Mouse (Mus musculus) left cerebral cortex, postnatal 14 days (tissue): ENCODE measurements at regions not wholly inside any gene's neighbourhood (a gene's known extent, or its start where the extent isn't known, plus 50 kb on each side); places are given as distances from the start of the nearest gene placed in this dataset.

Experiments used
- DNase-seq, 2 experiments: peaks; one replicate each; pipeline ENCODE4 v3.0.0; 2021 to 2022; ENCODE audit warnings: low spot score in 2 of 2, mixed read lengths in 1 of 2
- intact Hi-C: fragments of 180-260 bp; cut with DNase I; formaldehyde crosslinking; loops from one replicate; pipeline ENCODE4 v1.15.1; 2025

DNA sequence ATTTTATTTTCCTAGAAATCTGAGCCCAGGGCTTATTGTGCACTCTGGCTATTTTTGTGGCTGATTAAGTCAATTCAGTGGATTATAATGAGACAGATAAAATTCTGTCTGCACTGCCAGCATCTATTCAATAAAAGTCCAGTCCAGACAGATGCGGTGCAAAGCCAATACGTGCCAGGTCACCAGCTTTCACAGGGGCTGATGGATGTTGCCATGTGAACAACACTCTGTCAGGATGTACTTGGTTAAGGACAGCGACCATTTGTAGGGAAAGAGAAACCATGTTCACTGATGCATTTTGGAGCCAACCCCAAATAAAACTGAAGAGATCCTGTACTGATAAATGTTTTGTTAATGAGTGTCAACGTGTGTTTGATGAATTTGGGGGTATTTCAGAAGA lies 285.0 kb upstream of the Gnpda2 start:
- no peak for DNase-seq

DNA sequence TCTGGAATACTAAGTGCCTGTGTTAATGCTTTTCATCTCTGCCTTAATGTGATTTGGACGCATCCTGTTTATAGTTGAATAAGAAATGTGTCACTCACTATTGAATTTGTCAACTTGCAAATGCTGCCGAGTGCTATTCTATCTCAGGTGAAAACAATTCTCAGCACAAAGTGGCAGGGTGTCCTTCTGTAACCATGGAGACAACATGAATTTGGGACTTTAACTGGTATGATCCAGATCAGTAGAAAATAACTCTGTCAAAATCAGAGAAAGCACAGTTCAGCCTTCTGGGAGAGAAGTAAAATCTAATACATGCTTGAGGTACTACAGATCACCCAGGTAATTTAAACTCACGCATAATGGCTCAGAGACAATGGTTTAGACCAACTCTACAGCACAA lies 270.9 kb upstream of the Gnpda2 start:
- intact Hi-C loops = no loop called here
- DNase-seq = peak in 1 of 2 experiments; percentile 6

More for the DNA sequence above, 285.0 kb upstream of the Gnpda2 start:
- intact Hi-C loops = no loop called here

DNA sequence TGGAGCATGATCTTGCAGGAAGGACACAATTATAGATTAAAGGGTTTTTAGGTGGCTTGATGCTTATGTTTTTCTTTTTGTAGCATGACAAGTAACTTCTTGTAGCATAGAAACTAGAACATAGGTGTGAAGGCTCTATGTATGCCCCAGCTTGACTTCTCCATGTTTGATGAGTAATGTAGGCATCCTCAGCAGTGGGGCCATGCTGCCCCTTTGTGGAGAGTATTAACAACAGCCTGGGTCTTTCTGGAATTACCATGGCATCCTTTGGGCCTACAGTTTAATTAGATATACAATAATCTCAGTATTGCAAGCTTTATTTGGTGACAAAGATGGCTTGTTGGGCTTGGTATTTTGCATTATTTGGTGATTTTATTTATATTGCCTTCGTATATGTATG lies 252.7 kb upstream of the Gnpda2 start:
- intact Hi-C loops = no loop called here

DNA sequence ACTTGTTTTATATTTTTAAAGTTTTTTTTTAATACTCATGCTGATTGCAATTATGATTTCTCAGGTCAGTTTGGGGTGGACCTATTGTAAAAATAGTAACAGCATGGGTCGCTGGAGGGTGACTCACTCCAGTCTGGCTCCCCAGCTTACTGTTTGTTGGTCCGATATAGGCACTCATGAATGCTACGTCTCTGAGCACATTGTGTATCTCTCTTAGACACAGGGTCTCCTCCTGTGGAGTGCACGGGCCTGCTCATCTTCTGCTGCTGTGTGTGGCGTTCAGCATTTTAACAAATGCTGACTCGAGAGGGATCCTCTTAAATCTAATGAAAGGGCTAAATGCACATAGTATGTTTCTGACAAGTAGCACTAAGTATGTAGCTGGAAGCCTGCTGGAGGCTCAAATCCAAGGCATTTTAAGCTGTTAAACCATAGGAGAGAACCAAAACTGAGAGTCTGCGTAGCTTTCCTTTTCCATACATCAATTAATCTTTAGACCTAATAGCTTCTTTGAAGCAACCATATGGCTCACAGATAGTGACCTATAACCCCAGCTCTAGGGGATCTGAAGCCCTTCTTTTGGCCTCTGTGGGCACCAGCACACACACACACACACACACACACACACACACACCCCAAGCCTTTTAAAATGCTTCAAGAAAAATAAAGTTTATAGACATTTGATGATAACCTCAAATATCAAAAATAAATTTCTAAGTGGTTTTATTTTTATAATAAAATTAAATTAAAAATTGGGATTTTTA lies 246.0 kb upstream of the Gnpda2 start:
- no peak for DNase-seq
- intact Hi-C loops = no loop called here

More for the DNA sequence above, 252.7 kb upstream of the Gnpda2 start:
- no peak for DNase-seq

DNA sequence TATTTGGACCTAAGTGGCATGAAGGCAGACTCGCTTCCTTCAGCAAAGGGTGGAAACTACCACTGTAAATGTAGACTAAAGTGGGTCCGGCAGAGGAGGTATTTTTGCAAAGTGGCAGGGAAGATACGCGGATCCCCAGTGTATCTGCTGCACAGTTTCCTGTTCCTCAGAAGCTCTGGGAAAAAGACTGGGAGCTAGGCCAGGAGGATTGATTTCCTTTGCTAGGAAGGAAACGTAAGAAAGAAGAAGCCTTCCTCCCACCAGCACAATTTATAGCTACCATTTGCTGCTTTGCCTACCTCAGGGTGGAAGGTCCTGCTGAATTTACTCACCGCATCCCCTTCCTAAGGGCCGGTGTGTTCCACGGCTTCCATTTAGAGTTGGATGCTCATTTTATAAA lies 244.2 kb upstream of the Gnpda2 start:
- peak in 1 of 2 experiments; percentile 4 for DNase-seq
- intact Hi-C loops = no loop called here

DNA sequence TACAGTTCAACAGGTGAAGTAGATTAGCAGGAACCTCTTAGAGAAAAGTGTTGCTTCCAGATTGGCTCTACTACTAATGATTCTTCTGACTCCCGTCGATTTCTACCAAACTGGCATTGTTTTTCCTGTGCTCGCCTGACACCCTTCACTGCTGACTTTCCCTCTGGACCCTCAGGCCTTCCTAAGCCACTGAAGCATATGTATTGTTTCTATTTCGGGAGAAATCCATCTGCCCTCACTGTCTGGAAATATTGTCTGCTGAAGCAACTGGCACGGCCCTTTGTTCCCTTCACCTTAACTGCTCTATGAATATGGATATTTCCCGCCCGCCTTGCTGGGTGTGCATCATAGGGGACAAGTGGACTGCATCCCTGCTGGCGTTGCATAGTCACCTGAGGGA lies 243.0 kb upstream of the Gnpda2 start:
- intact Hi-C loops = no loop called here
- DNase-seq = no peak

DNA sequence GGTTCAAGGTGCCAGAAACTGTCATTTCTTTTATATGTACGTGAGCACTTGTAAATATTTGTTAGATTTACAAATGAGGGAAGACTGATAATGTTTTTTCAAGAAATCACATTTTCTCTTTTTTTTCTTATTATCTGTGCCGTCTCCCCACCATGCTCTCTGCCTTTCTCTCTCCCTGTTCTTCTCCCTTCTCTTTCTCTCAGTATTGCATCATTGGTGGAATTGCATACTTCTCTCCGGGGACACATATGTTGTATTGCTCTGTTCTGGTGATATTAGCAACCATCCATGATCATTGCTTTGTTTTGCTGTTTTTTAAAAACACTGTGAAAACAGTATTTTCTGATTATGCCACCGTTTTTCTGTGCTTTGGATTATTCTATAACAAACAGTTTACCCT lies 225.6 kb upstream of the Gnpda2 start:
- no peak for DNase-seq

DNA sequence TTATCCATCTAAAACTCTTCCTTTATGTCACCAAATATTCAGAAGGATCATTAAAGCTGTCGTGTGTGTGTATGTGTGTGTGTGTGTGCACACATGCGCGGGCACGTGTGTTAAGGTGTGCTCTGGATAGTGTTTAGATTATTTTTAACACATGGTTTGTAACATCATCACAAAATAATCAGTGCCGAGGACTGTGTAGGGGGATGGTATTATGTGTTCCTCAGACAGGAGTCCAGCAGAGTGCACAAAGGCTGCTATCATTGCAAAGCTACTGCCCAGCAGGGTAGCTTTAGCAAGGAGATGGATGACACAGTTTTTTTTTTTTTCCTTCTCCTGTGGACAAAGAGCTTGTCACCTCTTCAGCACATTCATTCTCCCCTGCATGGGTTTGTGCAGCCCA lies 224.9 kb upstream of the Gnpda2 start:
- intact Hi-C loops = no loop called here
- no peak for DNase-seq

More for the DNA sequence above, 225.6 kb upstream of the Gnpda2 start:
- intact Hi-C loops = no loop called here

DNA sequence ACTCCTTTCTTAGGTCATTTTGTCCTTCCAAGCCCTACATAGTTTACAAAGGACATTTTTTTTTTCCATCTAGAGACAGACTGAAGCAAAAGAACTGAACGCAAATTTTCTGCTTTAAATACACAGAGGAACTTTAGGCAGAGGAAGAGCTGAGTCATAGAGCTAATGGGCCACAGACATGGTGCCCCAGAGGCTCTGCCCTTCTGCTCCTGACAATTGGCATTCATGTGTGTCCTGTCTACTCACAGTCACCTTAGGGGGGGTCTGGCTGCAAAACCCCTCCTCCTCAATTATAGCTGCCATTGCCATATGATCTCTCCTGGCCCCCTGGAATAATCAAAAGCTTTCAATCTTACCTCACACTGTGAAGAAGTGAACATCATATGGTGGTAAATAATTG lies 223.2 kb upstream of the Gnpda2 start:
- DNase-seq = no peak
- intact Hi-C loops = no loop called here

DNA sequence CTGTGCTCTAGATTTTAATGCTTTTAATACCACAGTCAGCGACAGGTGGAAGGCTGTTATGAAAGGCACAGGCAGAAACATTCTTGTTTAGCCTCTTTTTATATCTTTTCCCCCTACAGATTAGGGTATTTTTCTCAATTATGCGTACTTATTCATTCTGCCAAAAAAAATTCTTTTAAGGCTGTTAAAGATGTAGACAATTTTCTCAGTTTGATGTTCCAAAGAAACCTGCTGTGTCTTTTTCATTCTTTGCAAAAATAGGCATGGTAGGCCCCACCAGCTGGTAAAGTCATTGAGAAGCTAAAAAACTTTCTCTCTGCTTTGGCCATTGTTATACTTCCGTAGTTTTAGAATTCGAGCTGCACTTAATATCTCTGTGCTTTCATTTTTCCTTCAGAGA lies 210.5 kb upstream of the Gnpda2 start:
- DNase-seq = no peak
- intact Hi-C loops = no loop called here

DNA sequence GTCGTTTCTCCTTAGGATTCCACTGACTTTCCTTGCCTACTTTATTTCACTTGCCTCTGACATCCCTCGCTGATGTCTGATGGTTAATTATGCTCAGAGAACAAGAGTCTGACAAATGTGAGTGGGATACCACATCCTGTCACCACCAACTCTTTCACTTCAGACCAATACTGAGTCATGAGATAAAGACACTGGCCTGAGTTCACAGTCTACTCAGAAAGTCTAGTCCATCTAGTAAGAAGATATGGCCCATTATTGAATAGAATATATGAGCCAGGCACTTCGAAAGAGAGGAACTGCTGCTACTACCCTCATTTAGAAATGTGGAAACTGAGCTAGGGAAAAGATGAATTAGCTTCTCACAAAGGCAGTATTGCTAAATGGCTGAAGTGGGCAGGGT lies 210.0 kb upstream of the Gnpda2 start:
- intact Hi-C loops = no loop called here
- DNase-seq = no peak

DNA sequence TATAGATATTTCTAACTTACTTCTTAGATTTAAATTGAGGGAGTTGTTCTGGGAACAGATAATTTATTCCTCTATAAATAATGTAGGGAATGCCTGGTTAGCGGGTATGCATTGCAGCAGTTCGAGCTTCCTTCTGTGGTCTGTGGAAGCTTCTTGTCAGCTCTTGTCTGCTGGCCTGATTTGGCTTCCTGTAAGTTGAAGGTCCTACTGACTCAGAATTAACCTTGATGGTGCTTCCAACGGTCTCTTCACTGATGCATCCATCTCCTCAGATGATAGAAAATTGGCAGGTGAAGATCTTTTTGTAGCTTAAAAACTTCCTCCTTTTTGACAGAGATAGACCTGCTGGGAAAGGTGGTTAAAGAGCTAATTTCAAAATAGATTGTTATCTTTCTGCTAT lies 203.2 kb upstream of the Gnpda2 start:
- DNase-seq = no peak
- intact Hi-C loops = no loop called here

DNA sequence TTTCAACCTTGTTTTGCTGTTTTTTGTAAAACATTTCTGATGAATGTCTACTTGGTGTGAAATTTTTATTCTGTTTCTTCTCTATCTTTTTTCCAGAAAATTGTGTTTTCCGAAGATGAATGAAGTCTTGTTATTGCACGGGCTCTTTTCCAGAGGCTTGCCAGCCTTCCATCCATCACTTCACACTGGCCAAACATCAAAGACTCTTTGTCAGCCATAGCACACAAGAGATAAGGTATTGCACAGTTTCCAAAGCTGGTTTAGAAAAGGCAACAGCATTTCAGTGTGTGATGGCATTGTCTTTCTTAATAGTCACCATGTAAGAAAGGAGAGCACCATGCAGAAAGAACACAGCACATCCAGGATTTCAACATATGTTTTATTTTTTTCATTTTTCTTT lies 202.5 kb upstream of the Gnpda2 start:
- intact Hi-C loops = no loop called here
- no peak for DNase-seq

DNA sequence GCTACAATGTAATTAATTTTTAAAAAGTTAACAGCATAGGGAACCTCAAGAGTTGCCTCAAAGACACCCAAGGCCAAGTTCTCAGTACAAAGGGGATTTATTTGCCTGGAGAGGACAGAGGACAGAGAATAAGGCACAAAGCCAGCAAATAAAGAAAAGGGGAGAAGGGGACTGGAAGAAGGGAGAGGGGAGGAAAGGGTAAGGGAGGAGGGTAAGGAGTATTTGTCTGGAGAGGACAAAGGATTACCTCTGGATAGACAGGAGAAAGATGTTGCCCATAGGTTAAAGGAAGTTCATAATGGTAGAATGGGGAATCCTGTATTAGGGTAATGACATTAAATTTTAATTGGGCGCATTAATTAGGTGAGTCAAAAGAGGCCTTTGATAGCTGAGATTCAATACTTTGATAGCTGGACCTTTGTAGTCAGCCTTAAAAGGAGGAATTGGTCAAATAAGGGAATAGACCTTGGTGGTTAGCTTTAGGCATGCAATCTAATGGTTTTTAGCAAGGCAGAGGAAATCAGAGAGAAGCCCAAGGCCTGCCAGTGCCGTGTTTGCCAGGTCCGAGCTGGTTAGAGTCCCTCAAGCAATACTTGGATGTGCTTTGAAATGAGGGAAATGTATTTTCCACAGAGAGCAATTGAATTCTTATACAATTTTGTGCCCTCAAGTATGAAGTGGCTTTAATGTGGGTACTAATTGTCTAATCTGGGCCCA lies 164.8 kb upstream of the Gnpda2 start:
- DNase-seq = no peak
- intact Hi-C loops = no loop called here

DNA sequence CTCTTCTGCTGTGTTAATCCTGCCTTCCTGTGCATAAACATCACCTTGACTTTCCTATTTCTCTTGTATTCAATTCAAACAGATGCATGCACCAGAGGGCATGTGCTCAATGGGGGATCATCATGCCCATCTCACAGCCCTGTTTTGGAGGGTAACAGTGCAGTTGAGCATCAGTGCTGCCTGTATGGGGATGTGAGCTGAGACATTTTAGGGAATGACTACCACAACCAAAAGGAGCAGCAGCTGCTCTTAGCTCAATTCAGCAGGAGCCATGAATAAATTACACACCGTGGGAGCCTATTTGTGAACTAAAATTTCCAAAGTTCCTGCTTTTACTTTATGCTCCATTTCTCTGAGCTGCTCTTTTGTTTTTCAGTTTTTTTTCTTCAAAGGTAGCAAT lies 164.2 kb upstream of the Gnpda2 start:
- intact Hi-C loops = no loop called here
- DNase-seq = no peak

DNA sequence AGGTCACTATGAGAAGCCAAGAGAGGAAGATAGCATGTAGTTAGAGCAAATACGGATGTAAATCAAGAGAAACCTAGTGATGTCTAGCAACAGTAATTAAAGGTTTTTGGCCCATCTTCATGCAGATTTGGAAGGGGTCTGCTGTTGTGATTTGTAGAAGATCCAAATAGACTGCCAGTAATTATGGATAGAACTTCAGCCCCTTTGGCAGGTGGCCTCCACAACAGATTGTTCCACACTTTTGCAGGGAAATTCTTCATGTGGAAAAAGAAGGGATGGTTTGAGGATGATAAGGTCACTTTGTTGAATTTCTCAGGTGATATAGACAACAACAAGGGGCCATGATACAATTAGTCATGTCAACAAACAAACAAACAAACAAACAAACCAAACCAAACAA lies 148.4 kb upstream of the Gnpda2 start:
- intact Hi-C loops = no loop called here

DNA sequence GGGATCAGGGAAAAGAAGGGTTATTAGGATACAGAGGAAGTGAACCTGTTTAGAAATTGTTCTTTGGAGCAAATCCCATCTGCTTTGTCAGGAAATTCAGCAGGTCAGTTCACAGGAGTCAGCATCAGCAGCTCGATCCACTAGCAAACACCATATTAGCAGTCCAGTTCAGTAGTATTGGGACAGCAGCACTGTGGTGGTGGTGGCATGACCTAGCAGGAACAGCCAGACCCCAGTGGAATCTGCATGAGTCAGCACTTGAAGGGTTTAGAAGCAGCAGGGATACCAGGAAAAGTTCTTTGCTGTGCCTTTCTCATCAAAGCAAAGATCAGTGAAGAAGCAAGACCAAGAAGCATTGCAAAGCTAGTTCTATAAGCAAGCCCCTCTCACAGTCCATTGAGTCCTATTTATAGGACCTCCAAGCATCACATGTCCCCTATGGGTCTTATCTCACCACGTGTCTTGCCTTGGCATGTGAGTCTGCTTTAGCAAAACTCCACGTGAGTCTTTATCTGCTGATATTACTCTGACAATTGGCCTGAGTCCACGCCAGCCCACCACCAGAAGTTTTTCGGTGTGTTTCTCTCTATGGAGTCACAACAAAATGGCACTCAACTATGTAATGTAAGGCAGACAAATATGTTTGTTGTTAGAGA lies 129.3 kb upstream of the Gnpda2 start:
- intact Hi-C loops = no loop called here
- DNase-seq = no peak

More for the DNA sequence above, 148.4 kb upstream of the Gnpda2 start:
- DNase-seq = no peak

DNA sequence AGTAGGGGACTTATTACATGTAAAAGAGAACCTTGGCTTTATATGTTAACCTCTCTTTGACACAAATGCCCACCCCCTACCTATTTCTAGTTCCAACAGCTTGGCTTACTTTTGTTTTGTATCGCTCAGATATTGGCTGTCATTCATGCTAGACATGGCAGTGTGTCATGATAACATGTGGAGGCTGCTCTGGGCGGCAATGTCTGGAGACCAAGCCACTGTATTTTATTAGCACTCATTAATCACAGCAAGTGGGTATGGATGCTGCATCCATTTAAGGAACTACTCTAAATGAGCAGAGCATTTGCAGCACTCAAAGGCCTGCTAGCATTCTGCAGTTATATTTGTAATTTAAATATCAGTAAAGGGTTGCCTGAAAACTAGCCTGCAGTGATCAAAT lies 123.9 kb upstream of the Gnpda2 start:
- no peak for DNase-seq
- intact Hi-C loops = no loop called here

DNA sequence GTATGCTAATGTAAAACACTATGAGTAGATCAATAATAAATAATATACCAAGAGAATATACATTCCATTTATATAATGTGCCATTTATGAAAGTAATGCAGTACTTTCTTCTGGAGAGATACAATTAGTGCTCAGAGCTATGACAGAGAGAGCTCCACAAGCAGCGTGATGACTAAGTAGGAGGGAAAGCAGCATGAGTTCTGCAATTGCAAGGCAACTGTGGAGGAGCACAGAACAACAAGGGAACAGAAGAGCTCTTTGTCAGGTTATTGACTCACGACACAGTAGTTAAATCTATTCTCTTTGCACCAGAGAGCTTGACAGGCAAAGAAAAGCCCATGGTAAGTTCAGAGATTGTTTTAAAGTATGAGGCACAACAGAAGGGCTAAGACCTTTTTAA lies 115.0 kb upstream of the Gnpda2 start:
- DNase-seq = peak in 1 of 2 experiments; percentile 10
- intact Hi-C loops = loop anchor here (10.0 kb wide), 1 partner anchor 1288 kb away; no protein-coding TSS in a partner anchor

DNA sequence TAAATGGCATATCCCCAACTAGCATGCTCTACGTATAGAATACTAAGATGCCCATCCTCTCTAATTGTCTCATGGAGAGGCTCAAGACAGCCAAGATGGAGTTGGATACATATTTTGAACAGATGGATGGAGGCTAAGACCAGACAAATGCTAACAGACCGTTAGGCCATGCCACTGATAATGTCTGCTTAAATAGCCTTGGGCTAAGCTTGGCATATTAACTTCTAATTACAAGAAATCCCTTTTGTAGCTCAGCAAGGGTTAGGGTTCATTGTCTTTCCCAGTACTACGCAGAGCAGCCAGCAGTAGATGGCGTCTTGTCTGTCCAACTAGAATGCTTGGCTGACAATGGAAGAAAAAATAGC lies 113.0 kb upstream of the Gnpda2 start:
- DNase-seq = no peak
- intact Hi-C loops = loop anchor here (10.0 kb wide), 1 partner anchor 1290 kb away; no protein-coding TSS in a partner anchor
